Mouse (Mus musculus) liver, postnatal 0 days (tissue): ENCODE results near the gene Mfsd12.

Experiments
- CTCF ChIP-seq: sonication (generic); IDR thresholded peaks from 2 replicates; pipeline ENCODE4 v1.5.1; 2016; ENCODE audit warnings: antibody characterized with exemption, low read depth
- EP300 ChIP-seq: IDR thresholded peaks from 2 replicates; pipeline ENCODE4 v1.6.1; 2016; ENCODE audit warnings: antibody characterized with exemption, low read depth, mild to moderate bottlenecking

DNA sequence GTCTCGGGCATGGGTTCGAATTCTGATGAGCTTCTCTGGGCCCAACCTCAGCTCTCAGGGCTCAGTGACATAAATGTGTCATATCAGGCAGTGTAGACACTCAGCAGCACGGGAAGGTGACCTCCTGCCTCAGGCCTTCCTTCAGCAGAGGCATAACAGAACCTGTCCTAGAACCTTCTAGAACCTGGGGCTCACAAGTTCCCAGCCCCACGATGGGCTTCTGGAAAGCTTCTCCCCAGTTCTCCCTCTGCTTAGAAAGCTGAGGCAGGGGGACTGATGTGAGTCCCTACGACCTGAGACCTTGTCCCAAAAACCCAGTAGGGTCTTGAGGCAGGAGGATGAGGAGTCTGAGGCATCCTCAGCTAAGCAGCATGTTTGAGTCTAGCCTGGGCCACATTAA is 57.9 kb downstream of the Mfsd12 start:
- TF ChIP-seq EP300: no peak
- TF ChIP-seq CTCF: no peak
